Mouse (Mus musculus) right cerebral cortex, postnatal 36 days (tissue): ENCODE measurements around the gene Olfr54.
"Not testable (repeated sequence)": the region's sequence is repeated elsewhere in the genome, so short reads cannot be mapped to it uniquely, and the experiment has no call there.

Experiments used
- DNase-seq, 2 experiments: peaks; one replicate each; pipeline ENCODE4 v3.0.0; 2022; ENCODE audit warnings: low spot score in 2 of 2, mixed read lengths in 1 of 2

Gene Olfr54

DNA sequence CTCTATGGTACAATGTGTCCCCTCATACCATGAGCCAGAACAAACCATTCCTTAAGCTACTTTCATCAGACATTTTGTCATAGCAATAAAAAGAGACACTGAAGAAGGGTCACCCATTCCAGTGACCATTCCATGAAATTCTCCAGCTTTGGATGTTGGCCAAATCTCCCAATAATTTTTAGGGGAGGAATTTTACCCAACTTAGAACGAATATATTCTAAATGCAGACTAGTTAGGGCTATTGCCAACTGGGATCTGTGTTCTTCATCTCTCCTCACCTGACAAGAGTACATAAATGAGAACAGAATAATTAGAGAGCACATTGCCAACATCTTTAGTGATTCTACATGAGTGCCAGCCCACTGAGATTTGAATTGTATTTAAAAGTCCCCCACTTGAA is at the start of gene Olfr54:
Gene Olfr54, plus strand, starts transcription at position 301 of the 400 bp plus-strand sequence.
- no peak for DNase-seq

GRCm38 (mm10) chr11:50964886-50965285 is 49.1 kb upstream of the Olfr54 start:
- no peak for DNase-seq

- DNase-seq: no peak
Observed at GRCm38 (mm10) chr11:50966230-50966629, 47.8 kb upstream of the Olfr54 start, which contains the start of gene Olfr1378. TSS of gene Olfr1378 (plus strand) at chr11:50966530.

DNA sequence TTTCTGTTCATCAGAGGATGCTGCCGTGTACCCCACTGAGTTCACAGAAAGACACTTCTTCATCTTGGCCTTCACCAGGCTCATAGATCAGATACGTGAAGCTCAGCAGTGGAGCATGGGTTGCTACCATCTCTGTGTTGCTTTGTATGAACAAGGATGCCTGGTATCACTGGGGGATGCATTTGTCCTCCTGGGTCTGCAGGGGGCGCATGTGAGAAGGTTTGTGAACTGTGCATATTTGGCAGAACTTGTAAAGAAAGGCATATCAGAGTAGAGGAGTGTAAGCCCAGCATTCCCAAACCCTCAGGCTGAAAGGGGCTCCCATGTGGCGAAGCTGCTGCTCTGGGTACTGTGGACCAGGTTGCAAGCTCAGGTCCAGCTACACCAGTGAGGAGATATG is 36.8 kb upstream of the Olfr54 start:
- DNase-seq: no peak

- DNase-seq: no peak
Observed at GRCm38 (mm10) chr11:50981667-50982066, 32.4 kb upstream of the Olfr54 start, which contains the start of gene Olfr1377. TSS of gene Olfr1377 (plus strand) at chr11:50981967.

DNA sequence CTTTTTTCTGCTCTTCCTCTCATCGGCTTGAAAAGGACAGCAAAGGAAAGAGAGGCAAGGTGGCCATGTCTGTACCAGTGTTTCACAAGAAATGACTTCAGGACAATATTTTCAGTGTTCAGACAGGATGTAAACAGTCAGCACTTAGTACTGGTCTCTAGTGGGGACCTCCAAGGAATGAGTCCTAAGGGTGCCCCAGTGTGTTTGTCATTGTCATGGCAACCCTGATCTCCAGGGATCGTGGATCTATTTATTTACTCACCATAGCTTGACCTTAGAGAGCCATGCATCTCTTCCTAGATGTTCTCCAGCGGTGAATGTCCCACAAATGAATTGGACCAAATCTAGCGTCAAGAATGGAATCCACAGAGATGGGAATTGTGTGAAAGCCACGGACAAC is 10.7 kb upstream of the Olfr54 start, which contains the start of gene Olfr51:
Gene Olfr51, plus strand, starts transcription at position 301 of the 400 bp plus-strand sequence.
- DNase-seq: no peak

GRCm38 (mm10) chr11:51011821-51012220 is 2.2 kb upstream of the Olfr54 start:
- DNase-seq: no peak

GRCm38 (mm10) chr11:51016341-51016740 is 2.3 kb downstream of the Olfr54 start:
- no peak for DNase-seq

DNA sequence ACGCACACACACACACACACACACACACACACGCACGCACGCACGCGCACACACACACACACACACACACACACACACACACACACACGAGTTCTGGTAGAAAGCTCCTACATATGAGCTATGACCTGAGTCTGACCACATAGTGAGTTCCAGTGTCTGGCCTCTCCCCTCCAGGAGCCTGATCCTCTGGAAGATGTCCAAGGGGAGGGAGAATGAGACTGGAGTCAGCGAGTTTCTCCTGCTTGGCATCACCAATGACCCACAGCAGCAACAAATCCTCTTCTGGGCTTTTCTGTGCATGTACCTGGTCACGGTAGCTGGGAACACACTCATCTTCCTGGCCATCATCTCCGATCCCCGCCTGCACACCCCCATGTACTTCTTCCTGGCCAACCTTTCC is 12.8 kb downstream of the Olfr54 start:
- not testable (repeated sequence) for DNase-seq

GRCm38 (mm10) chr11:51029381-51029780 is 15.3 kb downstream of the Olfr54 start:
- not testable (repeated sequence) for DNase-seq

DNA sequence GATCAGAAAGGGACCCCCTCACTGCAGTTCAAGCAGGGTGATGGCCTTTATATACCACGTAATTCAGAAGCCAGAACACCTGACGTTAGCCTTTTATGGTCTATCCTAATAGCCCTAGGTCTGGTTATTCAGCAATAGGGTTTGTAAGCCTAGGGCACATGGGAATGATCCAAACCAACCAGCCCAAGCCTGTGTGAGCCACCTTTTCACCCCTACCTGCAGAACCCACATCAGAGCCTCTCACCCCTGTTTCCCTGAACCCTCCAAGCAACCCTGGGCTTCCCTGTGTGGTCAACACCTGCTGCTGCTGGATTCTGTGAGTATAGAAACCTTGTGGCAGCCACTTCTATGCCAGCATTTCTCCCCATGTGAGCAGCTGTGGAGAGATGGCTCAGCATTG is 16.2 kb downstream of the Olfr54 start:
- no peak for DNase-seq

DNA sequence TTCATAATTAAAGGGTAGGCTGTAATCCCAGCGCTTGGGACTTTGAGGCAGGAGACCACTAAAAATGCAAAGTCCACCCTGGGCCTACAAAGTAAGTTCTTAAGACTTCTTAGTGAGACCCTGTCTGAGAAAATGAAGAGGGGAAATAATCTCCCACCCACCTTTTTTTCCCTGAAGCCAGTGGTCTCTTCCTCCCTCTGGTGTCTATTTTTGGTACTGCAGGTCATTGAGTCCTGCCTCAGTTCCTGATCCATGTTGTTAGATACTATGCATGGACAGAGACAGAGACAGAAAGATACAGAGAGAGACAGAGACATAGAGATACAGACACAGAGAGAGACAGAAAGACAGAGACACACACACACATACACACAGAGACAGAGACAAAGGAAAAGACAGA is 18.8 kb downstream of the Olfr54 start:
- no peak for DNase-seq

- DNase-seq: not testable (repeated sequence)
Observed at GRCm38 (mm10) chr11:51034141-51034540, 20.1 kb downstream of the Olfr54 start.

- DNase-seq: no peak
Observed at GRCm38 (mm10) chr11:51035951-51036350, 21.9 kb downstream of the Olfr54 start.

DNA sequence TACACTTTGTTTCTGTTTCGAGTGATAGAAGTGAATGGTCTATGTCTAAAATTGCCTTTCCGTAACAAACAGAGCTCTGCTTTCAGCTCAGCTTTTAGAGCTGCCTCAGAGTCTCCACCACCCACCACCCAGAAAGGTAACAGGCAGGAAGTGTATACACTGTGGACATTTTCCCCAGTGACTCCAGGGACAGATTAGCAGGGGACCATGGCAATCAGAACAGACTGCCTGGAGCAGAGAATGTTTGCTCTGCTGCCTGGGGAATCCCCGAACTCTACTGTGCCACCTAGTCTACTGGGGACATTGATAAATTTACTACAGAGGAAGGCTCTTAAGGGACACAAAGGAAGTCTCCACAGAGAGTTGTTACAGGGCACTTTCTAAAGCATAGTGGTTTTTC is 30.7 kb downstream of the Olfr54 start:
- not testable (repeated sequence) for DNase-seq

DNA sequence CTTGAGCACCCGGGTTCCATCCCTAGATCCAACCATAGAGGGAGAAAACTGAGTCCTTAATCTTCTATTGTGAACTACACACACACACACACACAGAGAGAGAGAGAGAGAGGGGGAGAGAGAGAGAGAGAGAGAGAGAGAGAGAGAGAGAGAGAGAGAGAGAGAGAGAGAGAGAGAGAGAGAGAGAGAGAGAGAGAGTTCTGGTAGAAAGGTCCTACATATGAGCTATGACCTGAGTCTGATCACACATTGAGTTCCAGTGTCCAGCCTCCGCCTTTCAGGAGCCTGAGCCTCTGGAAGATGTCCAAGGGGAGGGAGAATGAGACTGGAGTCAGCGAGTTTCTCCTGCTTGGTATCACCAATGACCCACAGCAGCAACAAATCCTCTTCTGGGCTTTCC is 33.8 kb downstream of the Olfr54 start, which contains the start of gene Olfr1375:
Gene Olfr1375, plus strand, starts transcription at position 301 of the 400 bp plus-strand sequence.
- DNase-seq: not testable (repeated sequence)

GRCm38 (mm10) chr11:51051678-51052077 is 37.6 kb downstream of the Olfr54 start:
- no peak for DNase-seq

GRCm38 (mm10) chr11:51053230-51053629 is 39.2 kb downstream of the Olfr54 start:
- no peak for DNase-seq

GRCm38 (mm10) chr11:51059151-51059571 is 45.1 kb downstream of the Olfr54 start, which contains the start of gene Zfp354a:
TSS of gene Zfp354a (plus strand) at chr11:51059257.
- peak; percentile 60 to 61 for DNase-seq

- DNase-seq: no peak
Observed at GRCm38 (mm10) chr11:51059640-51060039, 45.6 kb downstream of the Olfr54 start.

DNA sequence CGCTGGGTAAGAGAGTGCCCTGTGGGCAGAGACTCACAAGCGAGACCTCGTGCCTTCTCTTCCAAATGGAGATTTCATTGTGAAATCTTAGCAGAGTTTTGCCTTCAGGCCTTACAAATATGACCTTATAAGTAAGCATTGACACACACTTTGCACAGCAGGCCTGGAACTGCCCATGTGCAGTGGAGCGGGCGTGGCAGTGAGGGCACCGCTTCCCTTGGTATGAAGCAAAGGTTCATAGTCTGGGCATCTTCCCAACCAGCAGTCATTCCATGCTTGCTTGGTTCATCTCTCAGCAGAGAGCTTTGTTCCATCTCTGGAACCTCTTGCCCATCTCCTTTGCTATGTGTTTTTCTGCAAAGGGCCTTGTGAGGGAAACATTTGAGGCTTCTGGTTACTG is 46.9 kb downstream of the Olfr54 start:
- DNase-seq: no peak

- no peak for DNase-seq
Observed at GRCm38 (mm10) chr11:51063276-51063675, 49.2 kb downstream of the Olfr54 start.

- DNase-seq: peak; percentile 28 to 36
Observed at GRCm38 (mm10) chr11:51063841-51064240, 49.8 kb downstream of the Olfr54 start.
